Mouse (Mus musculus) spleen, postnatal 10 days (tissue): ENCODE measurements around the gene Ndufv3.

Experiments used
- DNase-seq, 2 experiments: peaks; one replicate each; pipeline ENCODE4 v3.0.0; 2021 to 2022; ENCODE audit warnings: low spot score in 2 of 2

The Ndufv3 gene

DNA sequence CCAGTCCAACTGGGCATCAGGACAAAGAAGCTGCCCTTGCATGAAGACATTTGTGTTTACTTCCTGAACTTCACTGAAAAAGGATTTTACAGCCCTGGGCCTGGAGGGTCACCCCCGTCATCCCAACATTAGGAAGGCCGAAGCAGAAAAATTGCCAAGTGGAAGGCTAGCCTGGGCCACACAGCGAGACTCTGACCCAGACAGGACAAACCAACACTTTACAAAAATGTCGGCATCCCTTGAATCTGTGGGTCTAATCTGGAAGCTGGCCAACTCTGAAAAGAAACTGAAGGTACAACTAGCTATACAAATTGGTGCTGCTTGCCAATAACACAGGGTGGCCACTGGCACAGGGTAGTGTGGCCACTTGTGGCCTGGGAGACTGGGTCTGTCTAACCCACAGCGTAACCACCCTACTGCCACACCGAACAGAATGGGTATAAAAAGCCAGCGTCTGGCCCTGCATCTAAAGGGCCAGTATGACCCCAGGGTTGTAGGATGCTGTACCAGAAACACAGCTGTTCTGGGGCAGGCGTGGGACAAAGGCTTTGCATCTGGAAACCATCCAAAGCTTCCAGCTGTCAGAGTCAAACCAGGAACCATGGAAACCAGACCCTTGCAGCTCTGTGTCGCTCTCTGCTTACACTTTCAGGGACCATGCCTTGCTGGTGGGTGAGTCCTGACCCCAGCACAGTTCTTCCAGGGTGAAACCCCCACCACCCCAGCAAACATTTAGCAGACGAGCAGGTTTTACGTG lies 37.4 kb downstream of the Ndufv3 start:
- DNase-seq, result no peak

- no peak for DNase-seq
Measured at GRCm38 (mm10) chr17:31557947-31558542, 38.1 kb downstream of the Ndufv3 start.

GRCm38 (mm10) chr17:31559021-31559789 lies 39.3 kb downstream of the Ndufv3 start:
- DNase-seq, result no peak

GRCm38 (mm10) chr17:31563632-31564014 lies 43.7 kb downstream of the Ndufv3 start:
- peak; percentile 58 to 60 for DNase-seq

GRCm38 (mm10) chr17:31564015-31564857 lies 44.3 kb downstream of the Ndufv3 start, which contains the start of gene Pknox1:
Pknox1 (plus strand) TSS chr17:31564734.
- peak; percentile 96 to 99 for DNase-seq

GRCm38 (mm10) chr17:31564858-31565140 lies 44.9 kb downstream of the Ndufv3 start:
- DNase-seq, result no peak

- peak; percentile 74 to 82 for DNase-seq
Measured at GRCm38 (mm10) chr17:31565141-31566056, 45.5 kb downstream of the Ndufv3 start.

DNA sequence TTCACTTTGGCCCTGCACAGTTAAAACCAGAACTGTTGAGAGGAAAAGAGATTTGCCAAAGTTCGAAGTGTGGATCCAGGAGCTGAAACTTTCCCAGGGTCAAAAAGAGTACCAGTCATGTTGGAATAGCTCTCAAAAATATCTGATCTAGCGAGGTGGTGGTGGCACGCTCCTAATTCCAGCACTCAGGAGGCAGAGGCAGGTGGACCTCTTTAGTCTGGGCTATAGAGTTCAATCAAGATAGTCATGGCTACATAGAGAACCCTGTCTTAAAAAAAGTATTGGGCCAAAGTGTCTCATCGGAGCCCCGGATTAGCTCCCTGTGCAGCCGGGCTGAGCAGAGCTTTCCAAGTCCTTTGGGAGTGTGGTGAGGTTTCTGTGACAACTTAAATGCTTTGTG lies 46.4 kb downstream of the Ndufv3 start:
- no peak for DNase-seq

- no peak for DNase-seq
Measured at GRCm38 (mm10) chr17:31569756-31570155, 49.8 kb downstream of the Ndufv3 start.

DNA sequence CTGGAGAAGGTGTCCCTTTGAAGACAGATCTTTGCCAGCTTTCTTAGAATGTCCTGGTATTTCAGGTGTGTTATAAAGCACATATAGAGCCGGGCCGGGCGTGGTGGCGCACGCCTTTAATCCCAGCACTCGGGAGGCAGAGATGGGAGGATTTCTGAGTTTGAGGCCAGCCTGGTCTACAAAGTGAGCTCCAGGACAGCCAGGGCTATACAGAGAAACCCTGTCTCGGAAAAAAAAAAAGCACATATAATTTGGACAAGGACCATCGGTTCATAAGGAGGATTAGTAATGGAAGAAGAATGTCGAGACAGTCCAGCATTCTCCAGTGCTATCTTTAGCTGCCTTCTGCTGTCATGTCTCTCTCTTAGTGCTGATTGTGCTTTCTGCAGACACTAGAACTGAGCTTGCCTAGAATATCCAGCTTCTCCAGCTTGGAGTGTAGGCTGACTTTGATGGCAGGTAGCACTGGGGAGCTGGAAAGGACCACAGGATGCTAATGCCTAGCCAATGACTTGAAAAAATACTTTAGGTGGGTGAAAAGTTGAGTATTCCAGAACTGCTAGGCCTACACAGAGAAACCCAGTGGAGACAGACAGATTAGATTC lies 50.5 kb downstream of the Ndufv3 start:
- DNase-seq, result peak in 1 of 2 experiments; percentile 59

DNA sequence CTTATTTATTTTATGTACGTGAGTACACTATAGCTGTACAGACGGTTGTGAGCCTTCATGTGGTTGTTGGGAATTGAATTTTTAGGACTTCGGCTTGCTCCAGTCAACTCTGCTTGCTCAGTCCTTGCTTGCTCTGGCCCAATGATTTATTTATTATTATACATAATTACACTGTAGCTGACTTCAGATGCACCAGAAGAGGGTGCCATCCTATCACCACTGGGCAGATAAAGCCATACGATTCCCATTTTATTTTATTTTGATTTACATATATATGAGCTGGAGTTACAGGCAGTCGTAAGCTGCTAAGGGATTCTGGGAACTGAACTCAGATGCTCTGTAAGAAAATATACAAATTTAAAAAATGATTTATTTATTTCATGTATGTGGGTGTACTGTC lies 51.8 kb downstream of the Ndufv3 start:
- DNase-seq, result no peak

- no peak for DNase-seq
Measured at GRCm38 (mm10) chr17:31574662-31575061, 54.7 kb downstream of the Ndufv3 start.

- DNase-seq, result no peak
Measured at GRCm38 (mm10) chr17:31576394-31577175, 56.7 kb downstream of the Ndufv3 start.

DNA sequence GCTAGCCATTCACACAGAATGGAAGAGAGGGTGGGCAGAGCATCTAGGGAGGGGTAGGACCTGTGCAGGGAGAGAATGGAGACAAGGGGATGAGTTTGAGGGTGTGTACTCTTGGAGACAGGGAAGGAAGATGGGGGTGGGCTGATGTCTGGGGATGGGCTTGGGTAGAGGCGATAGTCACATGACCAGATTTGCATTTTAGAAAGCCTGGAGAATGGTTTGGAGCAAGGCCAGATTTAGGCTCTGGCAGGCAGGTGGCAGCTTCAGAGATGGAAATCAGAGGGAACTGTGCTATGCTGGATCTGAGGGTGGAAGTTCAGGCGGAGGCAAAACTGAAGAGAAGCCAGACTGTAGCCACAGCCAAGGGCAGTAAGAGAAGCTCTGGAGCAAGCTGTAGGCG lies 60.4 kb downstream of the Ndufv3 start:
- DNase-seq, result no peak
